Mouse (Mus musculus): ENCODE measurements around the gene Kir3dl1.
"Not testable (repeated sequence)": the region's sequence is repeated elsewhere in the genome, so short reads cannot be mapped to it uniquely, and the experiment has no call there.

The Kir3dl1 gene

GRCm38 (mm10) chrX:136517699-136518098 is at the start of gene Kir3dl1:
Gene Kir3dl1 (plus strand): TSS chrX:136517999.
- H3K4me1 ChIP-seq (replicated peaks; ENCODE audit: low read depth, low read length); H3K36me3 ChIP-seq (ENCODE audit: insufficient read depth, low read length); H3K27me3 ChIP-seq (ENCODE audit: insufficient read depth, low read length); H3K4me3 ChIP-seq (replicated peaks; ENCODE audit: low read length); H3K9me3 ChIP-seq (ENCODE audit: low read length): not testable (repeated sequence)

GRCm38 (mm10) chrX:136543956-136544355 is 26.2 kb downstream of the Kir3dl1 start, which contains the start of gene Kir3dl2:
Gene Kir3dl2 (minus strand): TSS chrX:136544056.
- H3K9me3 ChIP-seq (ENCODE audit: low read length); H3K36me3 ChIP-seq (ENCODE audit: insufficient read depth, low read length); H3K4me3 ChIP-seq (replicated peaks; ENCODE audit: low read length); H3K27me3 ChIP-seq (ENCODE audit: insufficient read depth, low read length); H3K4me1 ChIP-seq (replicated peaks; ENCODE audit: low read depth, low read length): not testable (repeated sequence)

- not testable (repeated sequence) for H3K36me3 ChIP-seq (ENCODE audit: insufficient read depth, low read length); H3K4me3 ChIP-seq (replicated peaks; ENCODE audit: low read length); H3K9me3 ChIP-seq (ENCODE audit: low read length)
These were observed 51.3 kb downstream of the Kir3dl1 start for GRCm38 (mm10) chrX:136569094-136569493.

More at GRCm38 (mm10) chrX:136569094-136569493, 51.3 kb downstream of the Kir3dl1 start:
- not testable (repeated sequence) for H3K27me3 ChIP-seq (ENCODE audit: insufficient read depth, low read length); H3K4me1 ChIP-seq (replicated peaks; ENCODE audit: low read depth, low read length)
